Mouse (Mus musculus): ENCODE measurements around the gene Eml5. TPM values are rescaled to one million over a fixed set of nuclear protein-coding genes. Genes with fewer than 3 reads are reported as not detected.

Eml5 gene
- polyA plus RNA-seq, 1 experiment from 2014 or later = 5.1 TPM

- no peak overlapping the region for H3K4me3 ChIP-seq
- no peak overlapping the region for H3K27ac ChIP-seq
- H3K27me3 ChIP-seq = no peaks in the 10 kb centered on the region
- no peak overlapping the region for H3K4me2 ChIP-seq (replicated peaks)
- no peak for ATAC-seq (ENCODE audit: insufficient number of reproducible peaks, insufficient read depth, low FRiP score, low TSS enrichment)
- H3K9ac ChIP-seq = no peak overlapping the region
- no peaks in the 10 kb centered on the region for H3K4me1 ChIP-seq
- H3K9me3 ChIP-seq = no peaks in the 10 kb centered on the region
- WGBS = 87% methylated on average over 8 of the region's 8 CpGs
- no peaks in the 10 kb centered on the region; the same call in 1 of the 2 replicates for H3K36me3 ChIP-seq
These were observed 68.2 kb downstream of the Eml5 start for GRCm38 (mm10) chr12:98832929-98833598.

GRCm38 (mm10) chr12:98831122-98831521 lies 70.2 kb downstream of the Eml5 start:
- H3K4me2 ChIP-seq (replicated peaks) = no peak overlapping the region

GRCm38 (mm10) chr12:98820781-98821180 lies 80.5 kb downstream of the Eml5 start:
- ATAC-seq (ENCODE audit: insufficient number of reproducible peaks, insufficient read depth, low FRiP score, low TSS enrichment) = no peak
- Histone ChIP-seq H3K9ac (no peak overlapping the region), H3K4me3 (no peak overlapping the region), H3K36me3 (0 out of 2 replicates have a peak, but pooled peaks cover 7% of the 10 kb centered on the region), H3K4me2 (replicated peaks) (no peak overlapping the region), H3K27ac (no peak overlapping the region), H3K4me1 (no peaks in the 10 kb centered on the region), H3K9me3 (no peaks in the 10 kb centered on the region), H3K27me3 (no peaks in the 10 kb centered on the region)
- 83% methylated on average over 2 of the region's 2 CpGs for WGBS

More at GRCm38 (mm10) chr12:98831122-98831521, 70.2 kb downstream of the Eml5 start:
- no peaks in the 10 kb centered on the region for H3K27me3 ChIP-seq
- 83% methylated on average over 7 of the region's 7 CpGs for WGBS
- no peak for ATAC-seq (ENCODE audit: insufficient number of reproducible peaks, insufficient read depth, low FRiP score, low TSS enrichment)
- no peaks in the 10 kb centered on the region; the same call in 1 of the 2 replicates for H3K36me3 ChIP-seq
- H3K4me1 ChIP-seq = no peaks in the 10 kb centered on the region
- H3K9ac ChIP-seq = no peak overlapping the region
- no peak overlapping the region for H3K4me3 ChIP-seq
- H3K27ac ChIP-seq = no peak overlapping the region
- H3K9me3 ChIP-seq = no peaks in the 10 kb centered on the region

- H3K27ac ChIP-seq = no peak overlapping the region
- peaks cover 4% of the 10 kb centered on the region; the same call in 1 of the 2 replicates for H3K36me3 ChIP-seq
- ATAC-seq (ENCODE audit: insufficient number of reproducible peaks, insufficient read depth, low FRiP score, low TSS enrichment) = no peak
- no peak overlapping the region for H3K4me3 ChIP-seq
- no peak overlapping the region for H3K4me2 ChIP-seq (replicated peaks)
- 90% methylated on average over 3 of the region's 3 CpGs for WGBS
- no peaks in the 10 kb centered on the region for H3K9me3 ChIP-seq
- H3K27me3 ChIP-seq = no peaks in the 10 kb centered on the region
- no peaks in the 10 kb centered on the region for H3K4me1 ChIP-seq
- H3K9ac ChIP-seq = no peak overlapping the region
These were observed 97.1 kb downstream of the Eml5 start for GRCm38 (mm10) chr12:98804078-98804748.

- no peak overlapping the region for H3K4me2 ChIP-seq (replicated peaks)
These were observed 99.0 kb downstream of the Eml5 start for GRCm38 (mm10) chr12:98802245-98802644.

GRCm38 (mm10) chr12:98800334-98800733 lies 101.0 kb downstream of the Eml5 start:
- H3K4me2 ChIP-seq (replicated peaks) = no peak overlapping the region
- peaks cover 12% of the 10 kb centered on the region for H3K36me3 ChIP-seq
- WGBS = 85% methylated on average over 5 of the region's 5 CpGs
- no peak overlapping the region for H3K27ac ChIP-seq
- no peak overlapping the region for H3K4me3 ChIP-seq
- no peaks in the 10 kb centered on the region for H3K4me1 ChIP-seq
- no peaks in the 10 kb centered on the region for H3K27me3 ChIP-seq
- H3K9me3 ChIP-seq = no peaks in the 10 kb centered on the region
- H3K9ac ChIP-seq = no peak overlapping the region
- no peak for ATAC-seq (ENCODE audit: insufficient number of reproducible peaks, insufficient read depth, low FRiP score, low TSS enrichment)

More at GRCm38 (mm10) chr12:98802245-98802644, 99.0 kb downstream of the Eml5 start:
- Histone ChIP-seq H3K27me3 (no peaks in the 10 kb centered on the region), H3K9ac (no peak overlapping the region), H3K9me3 (no peaks in the 10 kb centered on the region), H3K36me3 (peaks cover 12% of the 10 kb centered on the region), H3K27ac (no peak overlapping the region), H3K4me1 (no peaks in the 10 kb centered on the region), H3K4me3 (no peak overlapping the region)
- no peak for ATAC-seq (ENCODE audit: insufficient number of reproducible peaks, insufficient read depth, low FRiP score, low TSS enrichment)
- 67% methylated on average over 3 of the region's 3 CpGs for WGBS

GRCm38 (mm10) chr12:98795731-98796318 lies 105.5 kb downstream of the Eml5 start:
- 85% methylated on average over 3 of the region's 3 CpGs for WGBS
- H3K27me3 ChIP-seq = no peaks in the 10 kb centered on the region
- H3K27ac ChIP-seq = no peak overlapping the region
- H3K36me3 ChIP-seq = peaks cover 26% of the 10 kb centered on the region
- no peaks in the 10 kb centered on the region for H3K9me3 ChIP-seq
- H3K4me1 ChIP-seq = no peaks in the 10 kb centered on the region
- no peak overlapping the region for H3K4me2 ChIP-seq (replicated peaks)
- no peak overlapping the region for H3K4me3 ChIP-seq
- no peak overlapping the region for H3K9ac ChIP-seq
- ATAC-seq (ENCODE audit: insufficient number of reproducible peaks, insufficient read depth, low FRiP score, low TSS enrichment) = no peak

GRCm38 (mm10) chr12:98784251-98784650 lies 117.0 kb downstream of the Eml5 start:
- no peak overlapping the region for H3K27ac ChIP-seq
- no peaks in the 10 kb centered on the region for H3K4me1 ChIP-seq
- H3K9me3 ChIP-seq = no peaks in the 10 kb centered on the region
- no peak for ATAC-seq (ENCODE audit: insufficient number of reproducible peaks, insufficient read depth, low FRiP score, low TSS enrichment)
- H3K36me3 ChIP-seq = peaks cover 65% of the 10 kb centered on the region
- WGBS = 90% methylated on average over 1 of the region's 1 CpGs
- H3K4me3 ChIP-seq = no peak overlapping the region
- H3K9ac ChIP-seq = no peak overlapping the region
- H3K4me2 ChIP-seq (replicated peaks) = no peak overlapping the region
- H3K27me3 ChIP-seq = no peaks in the 10 kb centered on the region

- Histone ChIP-seq H3K4me3 (no peak overlapping the region), H3K27me3 (no peaks in the 10 kb centered on the region), H3K9me3 (no peaks in the 10 kb centered on the region), H3K4me2 (replicated peaks) (no peak overlapping the region), H3K27ac (no peak overlapping the region), H3K36me3 (peaks cover 79% of the 10 kb centered on the region), H3K9ac (no peak overlapping the region), H3K4me1 (no peaks in the 10 kb centered on the region)
- WGBS = 79% methylated on average over 4 of the region's 4 CpGs
- no peak for ATAC-seq (ENCODE audit: insufficient number of reproducible peaks, insufficient read depth, low FRiP score, low TSS enrichment)
These were observed 122.1 kb downstream of the Eml5 start for GRCm38 (mm10) chr12:98779148-98779547.

GRCm38 (mm10) chr12:98777509-98777908 lies 123.8 kb downstream of the Eml5 start:
- no peaks in the 10 kb centered on the region for H3K27me3 ChIP-seq
- no peaks in the 10 kb centered on the region for H3K9me3 ChIP-seq
- ATAC-seq (ENCODE audit: insufficient number of reproducible peaks, insufficient read depth, low FRiP score, low TSS enrichment) = no peak
- H3K4me2 ChIP-seq (replicated peaks) = no peak overlapping the region
- H3K4me3 ChIP-seq = no peak overlapping the region
- H3K36me3 ChIP-seq = peaks cover 74% of the 10 kb centered on the region
- H3K9ac ChIP-seq = no peak overlapping the region
- no peak overlapping the region for H3K27ac ChIP-seq
- 89% methylated on average over 3 of the region's 3 CpGs for WGBS
- H3K4me1 ChIP-seq = no peaks in the 10 kb centered on the region

GRCm38 (mm10) chr12:98766241-98766640 lies 135.0 kb downstream of the Eml5 start:
- 98% methylated on average over 2 of the region's 2 CpGs for WGBS

GRCm38 (mm10) chr12:98759700-98760099 lies 141.6 kb downstream of the Eml5 start:
- Histone ChIP-seq H3K4me2 (replicated peaks) (no peak overlapping the region), H3K4me1 (no peaks in the 10 kb centered on the region), H3K36me3 (peaks cover 73% of the 10 kb centered on the region), H3K9me3 (no peaks in the 10 kb centered on the region), H3K27me3 (no peaks in the 10 kb centered on the region), H3K9ac (no peak overlapping the region), H3K27ac (no peak overlapping the region), H3K4me3 (no peak overlapping the region)
- no peak for ATAC-seq (ENCODE audit: insufficient number of reproducible peaks, insufficient read depth, low FRiP score, low TSS enrichment)
- WGBS = 95% methylated on average over 6 of the region's 6 CpGs

More at GRCm38 (mm10) chr12:98766241-98766640, 135.0 kb downstream of the Eml5 start:
- H3K4me2 ChIP-seq (replicated peaks) = no peak overlapping the region
- H3K4me1 ChIP-seq = no peaks in the 10 kb centered on the region
- no peaks in the 10 kb centered on the region for H3K9me3 ChIP-seq
- no peak for ATAC-seq (ENCODE audit: insufficient number of reproducible peaks, insufficient read depth, low FRiP score, low TSS enrichment)
- H3K27me3 ChIP-seq = no peaks in the 10 kb centered on the region
- H3K27ac ChIP-seq = no peak overlapping the region
- H3K36me3 ChIP-seq = peaks cover 77% of the 10 kb centered on the region
- H3K9ac ChIP-seq = no peak overlapping the region
- H3K4me3 ChIP-seq = no peak overlapping the region
